Mouse (Mus musculus) lung, embryonic 15.5 days (tissue): Measurements from ENCODE around the gene Ankrd27. TPM values are rescaled to one million over a fixed set of nuclear protein-coding genes. Genes with fewer than 3 reads are reported as not detected.

Source experiments
- ATAC-seq: fragments of 200-750 bp; cut with Nextera tagmentation; 2 replicates; pipeline ENCODE4 v1.8.0; 2017; ENCODE audit warnings: moderate number of reproducible peaks, borderline replicate concordance; ENCODE audit not compliant: low FRiP score, low TSS enrichment; ENCODE audit errors: extremely low read depth
- H3K27ac ChIP-seq: fragments of 300-500 bp; sonication (generic); 2 replicates; pipeline ENCODE4 v1.5.1; 2015; ENCODE audit warnings: moderate library complexity, mild to moderate bottlenecking, inconsistent platforms
- H3K27me3 ChIP-seq: fragments of 300-500 bp; sonication (generic); 2 replicates; pipeline ENCODE4 v1.6.1; 2015; ENCODE audit warnings: inconsistent platforms
- H3K36me3 ChIP-seq: fragments of 300-500 bp; sonication (generic); 2 replicates; pipeline ENCODE4 v1.6.1; 2015; ENCODE audit warnings: inconsistent platforms
- H3K4me1 ChIP-seq: fragments of 300-500 bp; sonication (generic); 2 replicates; pipeline ENCODE4 v1.6.1; 2015; ENCODE audit warnings: inconsistent platforms
- H3K4me2 ChIP-seq: fragments of 300-500 bp; sonication (generic); 2 replicates; pipeline ENCODE4 v1.6.1; 2015; ENCODE audit warnings: inconsistent platforms, mild to moderate bottlenecking, moderate library complexity
- H3K4me3 ChIP-seq: fragments of 300-500 bp; sonication (generic); 2 replicates; pipeline ENCODE4 v1.5.1; 2015; ENCODE audit warnings: mild to moderate bottlenecking, inconsistent platforms
- H3K9ac ChIP-seq: fragments of 300-500 bp; sonication (generic); 2 replicates; pipeline ENCODE4 v1.6.1; 2015; ENCODE audit warnings: inconsistent platforms
- H3K9me3 ChIP-seq: fragments of 300-500 bp; sonication (generic); 2 replicates; pipeline ENCODE4 v1.6.1; 2016; ENCODE audit warnings: inconsistent platforms
- WGBS: fragments of 180-500 bp; shearing (Covaris S2); methylation state at CpG from one replicate; pipeline ENCODE4 v1.1.7; 2015; 5-methylcytosine and 5-hydroxymethylcytosine counted together
- polyA plus RNA-seq: library from polyadenylated mRNA; unstranded; fragments of >200 nt; fragmentation: Nextera tagmentation; extraction: Ambion mirVana; gene quantifications from 2 replicates; pipeline ENCODE4 v1.2.1, GENCODE M21; 2015

Ankrd27 gene
- polyA plus RNA-seq, 1 experiment from 2014 or later = 33.8 TPM

- no peaks in the 10 kb centered on the region for H3K9me3 ChIP-seq
- H3K36me3 ChIP-seq = no peaks in the 10 kb centered on the region
- peaks cover 9% of the 10 kb centered on the region; the same call in 1 of the 2 replicates for H3K4me1 ChIP-seq
- H3K9ac ChIP-seq = no peak overlapping the region
- ATAC-seq = no peak
- no peaks in the 10 kb centered on the region for H3K27me3 ChIP-seq
- H3K27ac ChIP-seq = no peak overlapping the region
- H3K4me3 ChIP-seq = no peak overlapping the region
- 85% methylated on average over 6 of the region's 6 CpGs for WGBS
- no peak overlapping the region for H3K4me2 ChIP-seq
These were observed 97.5 kb downstream of the Ankrd27 start for GRCm38 (mm10) chr7:35683409-35684122.

- Histone ChIP-seq H3K4me3 (no peak overlapping the region), H3K27ac (no peak overlapping the region), H3K9ac (no peak overlapping the region), H3K36me3 (0 out of 2 replicates have a peak, but pooled peaks cover 6% of the 10 kb centered on the region), H3K4me1 (peaks cover 6% of the 10 kb centered on the region; the same call in 1 of the 2 replicates), H3K9me3 (no peaks in the 10 kb centered on the region), H3K4me2 (no peak overlapping the region), H3K27me3 (no peaks in the 10 kb centered on the region)
- ATAC-seq = no peak
- WGBS = 47% methylated on average over 11 of the region's 11 CpGs
These were observed 100.2 kb downstream of the Ankrd27 start for GRCm38 (mm10) chr7:35686216-35686615.

- H3K9me3 ChIP-seq = no peaks in the 10 kb centered on the region
- H3K4me2 ChIP-seq = peak overlapping the region; percentile 44
- no peak overlapping the region for H3K27ac ChIP-seq
- 22% methylated on average over 13 of the region's 13 CpGs for WGBS
- no peak for ATAC-seq
- 0 out of 2 replicates have a peak, but pooled peaks cover 6% of the 10 kb centered on the region for H3K36me3 ChIP-seq
- no peak overlapping the region for H3K9ac ChIP-seq
- H3K4me3 ChIP-seq = peak overlapping the region; percentile 13
- H3K4me1 ChIP-seq = peaks cover 6% of the 10 kb centered on the region; the same call in 1 of the 2 replicates
- no peaks in the 10 kb centered on the region for H3K27me3 ChIP-seq
These were observed 100.7 kb downstream of the Ankrd27 start for GRCm38 (mm10) chr7:35686756-35687155.

- H3K4me3 ChIP-seq = peak overlapping the region; percentile 13
- peak overlapping the region; percentile 44 for H3K4me2 ChIP-seq
- 0 out of 2 replicates have a peak, but pooled peaks cover 6% of the 10 kb centered on the region for H3K36me3 ChIP-seq
- H3K9ac ChIP-seq = no peak overlapping the region
- ATAC-seq = peak; percentile 32; the same call in 1 of the 2 replicates
- no peaks in the 10 kb centered on the region for H3K9me3 ChIP-seq
- 22% methylated on average over 10 of the region's 10 CpGs for WGBS
- no peak overlapping the region for H3K27ac ChIP-seq
- H3K4me1 ChIP-seq = peaks cover 6% of the 10 kb centered on the region; the same call in 1 of the 2 replicates
- no peaks in the 10 kb centered on the region for H3K27me3 ChIP-seq
These were observed 101.2 kb downstream of the Ankrd27 start for GRCm38 (mm10) chr7:35687229-35687628.

- Histone ChIP-seq H3K4me2 (no peak overlapping the region), H3K4me3 (no peak overlapping the region), H3K9ac (no peak overlapping the region), H3K36me3 (0 out of 2 replicates have a peak, but pooled peaks cover 6% of the 10 kb centered on the region), H3K27me3 (no peaks in the 10 kb centered on the region), H3K27ac (no peak overlapping the region), H3K4me1 (peaks cover 6% of the 10 kb centered on the region; the same call in 1 of the 2 replicates), H3K9me3 (no peaks in the 10 kb centered on the region)
- ATAC-seq = no peak
- WGBS = 73% methylated on average over 9 of the region's 9 CpGs
These were observed 102.2 kb downstream of the Ankrd27 start for GRCm38 (mm10) chr7:35688276-35688675.

Other genes starting within 250 kb of the Ankrd27 start
- gene Faap24, start 189.4 kb upstream of the Ankrd27 start, polyA plus RNA-seq = 18.0 and 19.0 TPM in 2 replicates
- 52.9 and 56.8 TPM in 2 replicates for gene Cep89, start 189.2 kb upstream of the Ankrd27 start, polyA plus RNA-seq
- 0.30 and 0.38 TPM in 2 replicates for gene Slc7a9, start 137.4 kb upstream of the Ankrd27 start, polyA plus RNA-seq
- 0.29 and 0.30 TPM in 2 replicates for gene Tdrd12, start 48.5 kb upstream of the Ankrd27 start, polyA plus RNA-seq
- gene Nudt19, start 29.9 kb upstream of the Ankrd27 start, polyA plus RNA-seq = 50.1 and 52.7 TPM in 2 replicates
- 0.05 and 0.14 TPM in 2 replicates for gene Rgs9bp, start 662 bp upstream of the Ankrd27 start, polyA plus RNA-seq
- 231 and 247 TPM in 2 replicates for gene Pdcd5, start 61.3 kb downstream of the Ankrd27 start, polyA plus RNA-seq
- 33.1 and 34.6 TPM in 2 replicates for gene Dpy19l3, start 168.2 kb downstream of the Ankrd27 start, polyA plus RNA-seq
- 20.4 and 20.7 TPM in 2 replicates for gene Zfp507, start 216.8 kb downstream of the Ankrd27 start, polyA plus RNA-seq